Mouse (Mus musculus) kidney, adult 11 months (tissue): ENCODE results near the gene Gm5771.
"Not testable (repeated sequence)": the region's sequence is repeated elsewhere in the genome, so short reads cannot be mapped to it uniquely, and the experiment has no call there.

Source experiments
- DNase-seq: peaks from one replicate; pipeline ENCODE4 v3.0.0; 2022

The Gm5771 gene

DNA sequence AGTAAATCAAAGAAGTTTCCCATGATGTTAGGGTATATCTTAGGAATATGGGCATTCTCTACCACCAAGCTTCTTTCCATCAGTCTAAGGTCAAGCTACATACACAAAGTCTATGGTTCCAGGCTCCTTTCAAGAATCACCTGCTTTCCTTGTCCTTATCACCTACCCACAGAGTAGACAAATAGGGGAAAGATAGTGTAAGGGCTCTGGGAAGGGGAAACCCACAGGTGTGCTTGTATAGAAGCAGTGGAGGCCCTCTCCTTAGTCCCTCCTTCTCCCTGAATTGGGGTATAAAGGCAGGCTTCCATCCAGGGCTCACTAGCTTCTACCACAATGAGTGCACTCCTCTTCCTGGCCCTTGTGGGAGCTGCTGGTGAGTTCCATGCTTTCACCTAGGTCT is at the start of gene Gm5771:
Gene Gm5771, plus strand, starts transcription at position 301 of the 400 bp plus-strand sequence.
- not testable (repeated sequence) for DNase-seq

GRCm38 (mm10) chr6:41353932-41354331 is 38.2 kb upstream of the Gm5771 start, which contains the start of gene Try10:
Gene Try10 (plus strand): TSS chr6:41354105.
- no peak for DNase-seq

- DNase-seq, result not testable (repeated sequence)
These were observed 18.4 kb upstream of the Gm5771 start for GRCm38 (mm10) chr6:41373772-41374171.

DNA sequence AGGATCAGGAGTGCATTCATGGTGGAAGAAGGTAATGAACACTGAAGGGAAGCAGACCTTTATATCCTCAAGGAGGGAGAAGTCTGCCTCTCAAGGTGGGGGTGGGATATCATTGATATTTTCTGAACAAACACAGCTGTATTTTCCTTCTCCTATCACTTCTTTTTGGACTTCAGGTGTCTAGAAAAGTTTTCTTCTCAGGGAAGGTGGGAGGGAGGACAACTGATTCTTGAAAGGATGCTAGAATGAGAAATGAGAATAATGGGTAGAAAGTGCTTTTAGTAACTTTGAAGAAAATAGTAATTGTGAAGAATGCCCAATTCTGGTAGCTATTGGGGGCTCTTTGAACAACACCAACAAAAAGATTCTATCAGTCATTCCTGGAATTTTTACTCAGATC is 14.6 kb upstream of the Gm5771 start, which contains the start of gene Prss3:
Gene Prss3, minus strand, starts transcription at position 101 of the 400 bp plus-strand sequence.
- not testable (repeated sequence) for DNase-seq

DNA sequence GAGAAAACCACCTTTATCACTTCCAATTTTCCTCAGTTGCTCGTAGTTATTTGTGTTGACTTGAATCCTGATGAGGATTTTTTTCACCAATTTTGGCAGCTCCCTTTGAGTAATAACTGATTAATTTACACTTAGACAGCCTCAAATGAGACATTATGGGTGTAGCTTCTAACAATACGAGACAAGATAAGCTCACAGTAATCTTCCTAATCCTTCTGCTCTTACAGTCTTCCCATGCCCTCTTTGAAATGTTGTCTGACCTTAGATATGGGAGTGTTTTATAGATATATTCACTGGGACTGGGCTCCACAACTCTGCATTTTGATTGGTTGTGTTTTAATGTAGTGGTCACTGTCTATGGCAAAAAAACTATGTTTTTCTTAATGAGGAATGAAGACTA is 5.4 kb upstream of the Gm5771 start:
- no peak for DNase-seq

DNA sequence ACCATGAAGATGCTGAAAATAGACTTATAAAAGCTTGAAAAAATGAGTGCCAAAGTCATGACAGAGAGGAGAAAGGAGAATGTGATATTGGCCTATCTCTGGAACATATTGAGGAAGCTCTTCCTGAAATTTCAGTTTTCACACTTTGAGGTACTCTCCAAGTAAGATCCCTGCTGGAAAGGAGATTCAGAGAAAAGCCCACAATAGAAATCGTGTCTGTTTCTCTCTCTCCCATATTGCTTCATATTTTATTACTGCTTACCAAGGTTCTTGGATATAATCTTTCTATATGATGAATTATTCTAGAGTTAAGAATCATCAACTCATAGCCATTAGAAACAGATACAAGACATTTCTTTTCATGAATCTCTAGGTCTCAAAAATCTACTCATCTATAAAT is 516 bp upstream of the Gm5771 start:
- DNase-seq, result not testable (repeated sequence)

DNA sequence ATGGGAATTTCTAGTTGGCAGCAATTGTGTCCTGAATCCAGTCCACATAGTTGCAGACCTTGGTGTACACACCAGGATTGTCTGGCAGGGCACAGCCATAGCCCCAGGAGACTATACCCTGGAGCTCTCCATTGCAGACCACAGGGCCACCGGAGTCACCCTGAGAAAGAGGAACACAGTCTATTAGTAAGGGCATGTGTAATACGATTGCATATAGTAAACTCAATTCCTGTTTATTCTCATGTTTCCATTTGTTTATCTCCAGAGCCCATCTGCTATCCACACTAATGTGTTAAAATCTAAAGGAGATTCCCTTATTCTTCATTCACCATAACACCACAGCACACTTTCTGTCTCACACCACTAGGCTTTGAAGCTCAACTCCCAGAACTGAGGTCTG is 50.1 kb downstream of the Gm5771 start:
- not testable (repeated sequence) for DNase-seq

GRCm38 (mm10) chr6:41446045-41446444 is 53.9 kb downstream of the Gm5771 start, which contains the start of gene Gm10334:
Gene Gm10334 (minus strand): TSS chr6:41446145.
- not testable (repeated sequence) for DNase-seq
